Mouse (Mus musculus) ES-E14 (cell line): ENCODE results near the gene Rsbn1l.

Experiments
- CHD2 ChIP-seq: IDR thresholded peaks from 2 replicates; pipeline ENCODE4 v1.6.1; 2014; ENCODE audit warnings: mild to moderate bottlenecking, low read depth, low read length, inconsistent platforms
- HCFC1 ChIP-seq: IDR thresholded peaks from 2 replicates; pipeline ENCODE4 v1.6.1; 2012; ENCODE audit warnings: low read length, inconsistent platforms, borderline replicate concordance; ENCODE audit not compliant: insufficient read depth
- MAFK ChIP-seq: IDR thresholded peaks from 2 replicates; pipeline ENCODE4 v1.6.1; 2014; ENCODE audit warnings: mild to moderate bottlenecking, low read depth, low read length, inconsistent platforms; ENCODE audit not compliant: insufficient read depth
- ZNF384 ChIP-seq: IDR thresholded peaks from 2 replicates; pipeline ENCODE4 v1.6.1; 2012; ENCODE audit warnings: low read depth, low read length, inconsistent platforms

GRCm38 (mm10) chr5:20843816-20844215, 112.4 kb downstream of the Rsbn1l start:
- TF ChIP-seq HCFC1 = no peak
- no peak for TF ChIP-seq MAFK
- no peak for TF ChIP-seq CHD2
- TF ChIP-seq ZNF384 = no peak
